Mouse (Mus musculus): ENCODE results near the gene Cep57l1.

Cep57l1 gene

GRCm38 (mm10) chr10:41676661-41677061, 133.0 kb downstream of the Cep57l1 start:
- DNase-seq (ENCODE audit: low spot score in 2 of 2), result no peak

GRCm38 (mm10) chr10:41675842-41676571, 133.7 kb downstream of the Cep57l1 start:
- DNase-seq (ENCODE audit: low spot score in 2 of 2), result no peak

- no peak for DNase-seq (ENCODE audit: low spot score in 2 of 2)
Observed at GRCm38 (mm10) chr10:41675243-41675642, 134.4 kb downstream of the Cep57l1 start.

GRCm38 (mm10) chr10:41674362-41674761, 135.3 kb downstream of the Cep57l1 start:
- no peak for DNase-seq (ENCODE audit: low spot score in 2 of 2)

- no peak for DNase-seq (ENCODE audit: low spot score in 2 of 2)
Observed at GRCm38 (mm10) chr10:41670196-41670595, 139.5 kb downstream of the Cep57l1 start.
